Mouse (Mus musculus): ENCODE data around the gene Dnajc5g.

Gene Dnajc5g

GRCm38 (mm10) chr5:31108000-31108490, 2.0 kb downstream of the Dnajc5g start, which contains the start of gene Slc30a3:
Gene Slc30a3 (minus strand): TSS chr5:31108237.
- no peak for DNase-seq (ENCODE audit: low spot score in 2 of 2)

- no peak for DNase-seq (ENCODE audit: low spot score in 2 of 2)
Measured at GRCm38 (mm10) chr5:31110781-31111180, 4.7 kb downstream of the Dnajc5g start.

- no peak for DNase-seq (ENCODE audit: low spot score in 2 of 2)
Measured at GRCm38 (mm10) chr5:31116354-31116753, 10.3 kb downstream of the Dnajc5g start, which contains the start of gene Trim54. Gene Trim54 (plus strand): TSS chr5:31116712.

GRCm38 (mm10) chr5:31116912-31117311, 10.8 kb downstream of the Dnajc5g start:
- no peak for DNase-seq (ENCODE audit: low spot score in 2 of 2)

- peak; percentile 43 to 74 for DNase-seq (ENCODE audit: low spot score in 2 of 2)
Measured at GRCm38 (mm10) chr5:31121111-31121510, 15.0 kb downstream of the Dnajc5g start.

GRCm38 (mm10) chr5:31123481-31123880, 17.4 kb downstream of the Dnajc5g start:
- no peak for DNase-seq (ENCODE audit: low spot score in 2 of 2)

GRCm38 (mm10) chr5:31126050-31126449, 20.0 kb downstream of the Dnajc5g start:
- no peak for DNase-seq (ENCODE audit: low spot score in 2 of 2)

- DNase-seq (ENCODE audit: low spot score in 2 of 2): peak in 1 of 2 experiments; percentile 32
Measured at GRCm38 (mm10) chr5:31136730-31137424, 30.8 kb downstream of the Dnajc5g start.

- no peak for DNase-seq (ENCODE audit: low spot score in 2 of 2)
Measured at GRCm38 (mm10) chr5:31137658-31138057, 31.6 kb downstream of the Dnajc5g start.

GRCm38 (mm10) chr5:31138241-31138967, 32.3 kb downstream of the Dnajc5g start, which contains the start of gene Ucn:
Gene Ucn (minus strand): TSS chr5:31138829.
- peak in 1 of 2 experiments; percentile 37 for DNase-seq (ENCODE audit: low spot score in 2 of 2)

- no peak for DNase-seq (ENCODE audit: low spot score in 2 of 2)
Measured at GRCm38 (mm10) chr5:31138968-31139425, 32.9 kb downstream of the Dnajc5g start.

- no peak for DNase-seq (ENCODE audit: low spot score in 2 of 2)
Measured at GRCm38 (mm10) chr5:31149781-31150180, 43.7 kb downstream of the Dnajc5g start.

GRCm38 (mm10) chr5:31151746-31152145, 45.7 kb downstream of the Dnajc5g start:
- no peak for DNase-seq (ENCODE audit: low spot score in 2 of 2)

- peak in 1 of 2 experiments; percentile 30 for DNase-seq (ENCODE audit: low spot score in 2 of 2)
Measured at GRCm38 (mm10) chr5:31153516-31154151, 47.5 kb downstream of the Dnajc5g start.

- peak; percentile 88 to 93 for DNase-seq (ENCODE audit: low spot score in 2 of 2)
Measured at GRCm38 (mm10) chr5:31154152-31154553, 48.1 kb downstream of the Dnajc5g start, which contains the start of gene Mpv17. Gene Mpv17 (minus strand): TSS chr5:31154251.
